Mouse (Mus musculus) ovary, postnatal 14 days (tissue): ENCODE results near the gene Arhgap42.

Source experiments
- DNase-seq: peaks from one replicate; pipeline ENCODE4 v3.0.0; 2022; ENCODE audit warnings: low spot score

Arhgap42 gene

DNA sequence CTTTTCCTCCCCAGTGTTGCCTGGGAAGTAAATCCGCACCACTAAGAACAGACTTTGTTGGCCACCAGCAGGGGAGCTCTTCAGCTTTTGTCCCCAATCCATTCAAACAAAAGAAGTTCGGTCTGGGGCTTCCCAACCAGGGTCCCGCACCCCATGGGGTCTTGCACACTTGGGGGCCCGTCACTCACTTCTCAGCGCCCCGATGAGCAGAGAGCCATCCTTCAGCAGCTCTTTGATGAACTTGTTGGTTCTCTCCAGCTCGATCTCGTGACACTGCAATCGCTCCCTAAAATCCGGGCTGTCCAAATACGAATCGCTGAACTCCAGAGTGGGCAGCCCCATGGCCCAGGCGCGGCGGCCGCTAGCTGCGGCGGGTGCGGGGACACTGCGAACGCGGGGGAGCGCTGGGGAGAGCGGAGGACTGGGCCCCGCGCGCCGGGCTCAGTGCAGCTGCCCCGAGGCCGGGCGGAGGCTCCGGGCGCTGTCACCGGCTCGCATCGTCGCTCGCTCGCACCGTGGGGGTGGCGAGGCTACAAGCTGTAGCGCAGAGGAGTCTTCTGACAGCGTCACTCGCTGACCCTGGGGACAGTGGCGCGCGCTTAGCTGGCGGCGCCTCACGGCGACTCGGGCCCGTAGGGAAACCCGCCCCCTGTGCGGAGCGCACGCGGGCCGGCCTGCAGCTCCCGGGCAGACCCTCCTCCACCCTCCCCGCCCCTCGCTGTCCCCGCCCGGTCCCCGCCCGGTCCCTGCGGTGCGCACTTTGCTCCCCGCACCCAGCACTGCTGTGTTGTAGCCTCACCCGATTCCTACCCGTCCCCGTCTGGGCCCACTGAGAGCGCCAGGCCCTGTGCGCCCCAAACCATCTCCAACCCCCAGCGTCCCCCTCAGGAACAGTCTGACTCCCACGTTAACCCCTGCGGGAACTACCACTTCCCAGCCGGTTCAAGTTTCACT lies at the start of gene Arhgap42:
Gene Arhgap42 (minus strand): TSS at position 664 of the 954 bp plus-strand sequence.
- DNase-seq: peak; percentile 48

DNA sequence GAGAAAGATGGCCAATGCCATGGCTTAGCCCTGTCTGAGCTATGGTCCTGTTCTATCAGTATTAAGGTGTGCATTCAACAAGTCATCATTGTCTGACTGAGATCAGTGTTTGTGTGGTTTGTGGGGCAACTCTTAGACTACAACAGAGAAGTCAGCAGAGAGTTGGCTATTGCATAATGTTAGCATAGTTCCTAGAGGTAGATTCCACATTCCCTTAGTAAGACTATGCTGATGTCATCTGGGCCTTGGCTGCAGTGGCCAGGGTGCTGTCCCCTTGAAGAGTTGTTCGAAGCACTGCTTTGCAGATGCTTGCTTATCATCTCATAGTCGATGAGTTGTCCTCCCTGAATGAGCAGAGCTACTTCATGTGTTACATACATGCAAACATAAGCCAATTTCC lies 49.2 kb upstream of the Arhgap42 start:
- no peak for DNase-seq

DNA sequence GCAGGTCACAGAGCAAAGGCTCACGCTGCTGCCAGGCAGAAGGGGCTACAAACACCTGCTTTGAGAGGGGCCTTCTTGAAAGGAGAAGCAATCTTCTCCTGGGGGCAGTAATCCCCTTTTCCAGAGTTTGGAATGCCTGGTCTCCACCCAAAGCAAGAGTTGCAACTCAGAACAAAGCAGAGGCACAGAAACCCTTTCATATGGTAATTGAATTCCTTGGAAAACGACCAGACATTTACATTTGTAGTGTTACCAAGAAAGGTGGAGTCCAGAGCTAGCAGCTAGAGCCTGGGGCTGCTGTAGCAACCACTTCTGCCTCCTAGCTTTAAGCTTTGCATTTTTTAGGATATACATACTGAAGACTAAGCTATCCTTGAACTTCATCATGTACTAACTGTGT lies 30.4 kb upstream of the Arhgap42 start:
- DNase-seq: no peak

DNA sequence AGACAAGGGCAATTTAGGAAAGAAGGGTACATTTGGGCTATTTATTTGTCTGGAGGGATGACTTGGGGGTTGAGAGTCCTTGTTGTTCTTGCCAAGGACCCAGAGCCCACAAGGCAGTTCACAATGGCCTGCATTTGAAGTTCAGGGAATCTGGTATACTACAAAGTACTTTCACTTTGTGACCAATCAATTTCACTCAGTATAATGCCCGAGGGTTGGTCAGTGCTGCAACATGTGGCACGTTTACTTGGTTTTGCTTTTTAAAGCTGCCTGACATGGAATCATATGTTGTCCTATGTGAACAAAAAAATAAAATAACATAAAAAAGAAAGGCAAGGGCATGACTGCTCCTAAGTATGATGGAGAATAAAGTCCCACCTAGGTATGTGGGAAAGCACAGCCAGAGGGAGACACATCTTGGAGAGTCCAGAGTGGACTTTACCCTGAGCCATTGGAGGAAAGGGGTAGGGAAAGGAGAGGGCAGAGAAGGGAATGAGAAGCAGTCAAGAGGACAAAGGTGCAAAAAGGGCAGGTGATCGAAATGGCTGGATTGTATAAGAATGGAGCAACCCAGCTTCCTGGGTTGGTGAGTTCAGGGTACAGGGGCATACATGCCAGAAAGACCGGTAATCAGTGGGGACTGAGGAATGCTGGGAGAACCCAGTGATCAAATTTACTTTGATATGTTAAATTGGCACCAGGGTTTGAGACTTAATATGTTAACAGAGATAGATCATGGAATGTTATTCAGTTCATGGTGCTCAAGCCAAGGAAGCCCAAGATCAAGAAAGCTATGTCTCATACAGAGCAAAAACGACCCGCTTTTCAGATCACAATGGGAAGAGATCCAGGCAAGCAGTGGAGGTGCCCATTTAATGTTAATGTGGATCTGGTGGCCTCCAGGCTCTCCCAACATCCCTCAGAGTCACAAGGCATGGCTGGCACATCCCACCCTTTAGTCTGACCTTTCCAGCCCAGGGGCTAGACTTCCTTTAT lies 29.0 kb upstream of the Arhgap42 start:
- DNase-seq: no peak

DNA sequence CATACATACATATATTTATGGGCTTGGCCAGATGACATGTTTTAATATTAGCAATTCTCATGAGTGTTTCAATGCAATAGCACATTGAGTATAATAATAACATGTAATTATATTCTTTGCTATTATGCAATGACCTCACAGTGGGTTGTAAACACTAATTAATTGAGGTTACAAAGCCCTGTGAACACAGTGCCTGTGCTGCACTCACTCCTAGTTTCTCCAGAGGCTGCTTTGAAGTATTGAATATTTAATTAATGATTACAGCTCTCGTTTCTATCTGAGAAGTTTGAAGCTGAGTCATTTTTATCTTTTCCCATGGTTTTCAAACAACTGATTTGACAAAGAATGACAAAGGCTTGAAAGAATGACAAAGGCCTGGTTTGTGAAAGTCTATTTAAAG lies 24.6 kb upstream of the Arhgap42 start:
- no peak for DNase-seq

DNA sequence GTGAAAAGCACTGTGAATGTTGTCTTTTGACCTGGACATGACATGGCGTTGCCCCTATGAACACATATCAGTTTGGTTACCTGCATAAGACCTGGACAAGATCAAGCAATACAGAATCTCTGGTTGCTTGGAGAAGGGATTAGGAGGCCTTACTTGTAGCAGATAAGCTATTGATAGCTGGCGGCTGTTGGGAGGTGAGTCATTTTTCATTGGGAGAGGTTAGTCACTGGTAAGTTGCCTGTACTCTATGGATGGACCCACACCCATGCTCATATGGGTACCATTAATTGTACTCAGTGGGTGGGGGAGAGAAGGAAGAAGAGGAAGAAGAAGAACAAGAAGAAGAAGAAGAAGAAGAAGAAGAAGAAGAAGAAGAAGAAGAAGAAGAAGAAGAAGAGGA lies 23.6 kb upstream of the Arhgap42 start:
- DNase-seq: no peak

DNA sequence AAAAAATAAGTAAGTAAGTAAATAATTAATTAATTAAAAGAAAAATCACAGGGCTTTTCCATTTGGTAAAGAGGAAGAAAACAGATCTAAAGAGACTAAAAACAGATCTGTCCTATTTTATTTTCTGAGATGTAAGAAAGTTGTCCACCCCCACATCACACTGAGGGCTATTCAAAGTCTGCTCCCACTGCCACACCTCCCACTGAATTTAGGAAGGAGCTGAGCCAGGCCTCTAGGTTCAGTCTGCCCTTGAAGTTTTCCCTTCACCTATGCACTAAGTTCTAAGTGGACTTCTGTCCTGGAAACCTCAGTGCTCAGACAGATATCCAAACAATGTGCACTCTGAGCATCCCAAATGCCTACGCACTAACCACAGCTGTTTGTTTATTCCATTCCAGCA lies 15.9 kb upstream of the Arhgap42 start:
- DNase-seq: no peak

DNA sequence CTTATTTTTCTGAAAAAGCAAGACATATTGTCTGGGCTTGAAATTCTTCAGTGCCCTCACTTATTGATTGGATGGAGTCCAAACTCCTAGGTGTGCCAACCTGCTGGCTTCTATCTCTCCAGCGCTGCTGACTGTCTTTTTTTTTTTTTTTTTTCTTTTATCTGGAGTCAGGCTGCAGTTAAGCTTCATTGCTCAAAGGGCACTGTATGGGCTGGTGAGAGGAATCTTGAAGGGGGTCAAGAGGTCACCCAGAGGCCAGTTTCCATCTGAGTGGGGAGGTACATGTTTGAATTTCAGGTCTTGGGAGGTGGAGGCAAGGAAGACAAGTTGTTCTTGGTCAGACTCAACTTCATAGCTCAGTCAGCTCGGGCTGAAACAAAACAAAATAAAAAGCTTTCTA lies 9.6 kb upstream of the Arhgap42 start:
- no peak for DNase-seq

DNA sequence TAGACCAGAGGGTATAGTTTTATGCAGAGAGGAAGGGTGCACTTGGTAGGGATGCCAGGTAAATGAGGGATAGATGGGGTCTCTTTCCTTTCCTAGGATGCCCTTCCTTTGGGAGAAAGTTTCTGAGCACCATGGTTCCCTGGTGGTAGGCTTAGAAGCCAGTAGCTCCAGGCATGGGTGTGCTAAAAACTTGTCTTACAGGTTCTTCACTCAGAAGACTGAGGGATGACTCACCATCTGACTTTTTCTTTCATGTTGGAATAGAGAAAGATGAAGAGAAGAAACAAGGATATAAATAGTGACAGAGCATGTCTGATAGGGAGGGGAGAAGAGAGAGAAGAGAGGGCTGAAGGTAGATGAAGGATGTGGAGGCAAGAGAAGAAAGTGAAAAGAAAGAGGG lies 7.1 kb upstream of the Arhgap42 start:
- no peak for DNase-seq

DNA sequence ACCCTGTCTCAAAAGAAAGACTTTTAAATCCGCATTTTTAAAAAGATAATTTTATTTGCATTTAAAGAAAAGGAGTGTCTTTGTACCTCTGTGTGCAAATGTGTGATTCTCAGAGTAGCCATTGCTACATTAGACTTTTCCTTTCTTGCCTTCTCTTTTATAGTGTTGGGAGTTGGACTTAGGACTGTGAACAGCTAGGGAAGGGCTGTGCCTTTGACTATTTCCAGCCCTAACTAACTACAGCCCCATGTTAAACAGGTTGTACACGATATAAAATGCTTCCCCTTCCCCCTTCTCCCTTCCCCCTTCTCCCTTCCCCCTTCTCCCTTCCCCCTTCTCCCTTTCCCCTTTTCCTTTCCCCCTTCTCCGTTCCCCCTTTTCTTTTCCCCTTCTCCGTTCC lies 4.9 kb upstream of the Arhgap42 start:
- no peak for DNase-seq

DNA sequence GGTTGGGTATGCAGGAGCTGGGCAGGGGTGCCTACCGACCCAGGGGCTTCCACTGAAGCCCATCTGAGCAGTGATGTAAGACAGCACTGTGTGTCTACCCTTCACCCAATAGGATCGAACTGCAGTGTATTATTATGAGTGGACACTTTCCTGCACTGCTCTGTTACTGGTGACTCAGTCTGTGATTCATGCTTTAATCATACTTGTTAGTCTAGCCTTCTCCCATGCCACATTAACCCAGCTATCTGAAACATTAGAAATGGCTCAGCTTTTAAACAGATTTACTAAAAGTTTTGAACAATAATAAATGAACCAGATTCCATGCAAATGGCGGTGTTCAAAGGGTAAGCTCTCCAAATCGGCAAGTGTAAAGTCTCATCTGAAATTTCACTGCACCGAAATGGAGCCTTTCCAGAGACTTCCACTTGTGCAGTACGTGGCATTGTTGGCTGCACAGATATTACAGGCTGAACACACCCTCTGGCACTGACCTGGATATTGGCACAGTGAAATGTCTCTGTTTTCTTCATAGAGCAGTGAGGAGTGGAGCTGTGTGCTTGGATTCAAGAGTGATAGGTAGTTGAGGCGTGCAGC lies 2.4 kb upstream of the Arhgap42 start:
- DNase-seq: no peak

DNA sequence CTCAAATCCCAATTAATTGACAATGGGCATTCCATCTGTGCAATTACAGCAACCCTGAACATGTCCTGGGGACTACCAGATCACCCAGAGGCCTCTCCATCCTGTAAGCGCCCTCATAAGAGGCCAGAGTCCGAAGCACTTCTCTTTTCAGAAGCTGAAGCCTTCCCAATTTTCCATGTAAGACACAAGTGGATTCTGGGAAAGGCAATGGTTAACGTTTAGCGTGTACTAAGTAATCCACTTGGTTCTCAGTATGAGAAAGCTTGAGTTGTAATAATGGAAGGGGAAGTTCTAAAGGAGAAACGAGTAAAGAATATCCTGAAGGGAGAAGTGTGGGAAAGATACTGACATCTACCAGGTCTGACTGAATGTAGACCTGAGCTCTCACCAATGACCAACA lies 1.4 kb downstream of the Arhgap42 start:
- no peak for DNase-seq

DNA sequence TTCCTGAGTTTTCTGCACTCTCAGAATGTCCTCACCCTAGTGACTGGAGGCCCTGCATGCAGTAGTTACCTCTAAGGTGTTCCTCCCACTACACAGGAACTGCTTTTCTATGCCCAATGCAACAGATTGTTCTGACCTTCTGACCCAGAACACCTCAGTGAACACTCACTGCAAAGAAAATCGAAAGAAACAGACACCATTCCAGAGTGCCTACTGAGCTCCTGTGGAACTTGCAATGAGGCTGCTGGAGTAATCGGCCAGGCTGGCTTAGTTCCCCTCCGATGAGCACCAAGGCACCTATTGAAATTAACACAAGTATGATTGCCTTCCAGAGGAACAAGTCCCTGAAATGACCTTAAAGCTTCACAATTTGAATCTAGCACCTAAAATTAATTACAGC lies 9.2 kb downstream of the Arhgap42 start:
- DNase-seq: no peak

DNA sequence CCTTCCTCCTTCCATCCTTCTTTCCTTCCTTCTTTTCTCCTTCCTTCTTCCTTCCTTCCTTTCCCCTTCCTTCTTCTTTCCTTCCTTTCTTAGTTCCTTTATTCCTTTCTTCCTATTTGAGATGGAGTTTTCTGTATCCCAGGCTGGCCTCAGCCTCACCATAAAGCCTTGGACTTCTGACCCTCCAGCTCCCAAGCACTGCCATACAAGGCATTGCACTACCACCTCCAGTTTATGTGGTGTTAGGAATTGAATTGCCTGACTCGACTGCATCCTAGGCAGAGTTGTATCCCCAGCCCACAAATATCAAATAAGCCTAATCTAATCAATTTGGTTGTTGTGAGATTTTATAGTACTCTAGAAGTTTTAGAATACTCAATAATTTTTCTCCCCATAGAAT lies 14.1 kb downstream of the Arhgap42 start:
- no peak for DNase-seq

DNA sequence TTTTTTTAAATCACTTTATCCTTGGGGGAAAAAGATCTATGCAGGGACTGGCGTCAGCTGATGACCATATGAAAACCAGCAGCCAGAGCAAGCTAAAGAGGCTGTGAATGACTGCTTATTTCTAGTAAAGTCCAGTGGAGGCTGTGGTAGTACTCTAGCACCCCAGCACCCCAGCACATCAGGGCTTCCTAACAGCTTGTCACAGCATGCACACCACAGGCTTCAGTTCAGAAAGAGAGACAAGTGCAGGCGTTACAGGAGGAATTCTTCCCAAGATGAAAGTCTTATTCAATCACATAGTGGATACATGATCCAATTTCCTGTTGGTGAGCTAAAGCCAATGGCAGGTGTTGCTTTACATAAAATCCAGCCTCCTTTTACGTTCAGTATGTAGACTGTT lies 15.5 kb downstream of the Arhgap42 start:
- no peak for DNase-seq

DNA sequence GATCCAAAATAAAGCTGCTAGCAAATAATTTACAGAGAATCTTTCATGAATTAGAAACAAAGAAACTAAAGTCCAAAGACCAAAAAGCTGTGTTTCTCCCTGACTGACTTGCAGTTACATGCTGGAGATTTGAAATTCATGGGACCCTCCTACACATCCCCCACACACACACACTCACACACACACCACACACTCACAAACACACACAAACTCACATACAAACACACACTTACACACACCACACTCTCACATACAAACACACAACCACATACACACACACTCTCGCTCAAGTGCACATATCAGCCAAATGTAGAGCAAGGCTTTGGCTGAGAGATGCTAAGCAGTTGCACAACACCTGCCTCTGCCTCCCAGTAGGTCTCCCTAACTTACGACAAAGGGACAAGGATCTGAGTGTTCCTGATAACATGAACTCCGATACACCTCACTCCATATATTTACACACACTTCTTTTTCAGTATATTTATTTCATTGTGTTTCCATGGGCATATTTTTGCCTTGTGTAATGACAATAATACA lies 16.9 kb downstream of the Arhgap42 start:
- no peak for DNase-seq

DNA sequence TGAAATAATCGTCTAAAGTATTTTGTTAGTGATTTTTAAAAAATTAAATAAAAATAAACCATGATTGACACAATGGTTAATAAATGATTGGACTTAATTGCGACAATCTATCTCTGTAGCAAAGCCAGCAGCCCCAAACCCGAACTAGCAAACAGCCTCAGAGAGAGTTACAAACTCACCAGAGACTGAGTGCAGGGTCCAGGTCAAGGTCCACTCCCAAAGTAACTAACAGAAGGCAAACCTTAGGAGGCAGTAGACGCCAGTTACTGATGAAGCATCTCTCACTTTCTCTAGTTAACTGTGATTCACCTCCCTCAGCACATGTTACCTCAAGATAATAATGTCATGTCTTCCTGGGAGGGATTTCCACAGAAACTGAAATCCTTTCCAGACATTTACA lies 17.7 kb downstream of the Arhgap42 start:
- no peak for DNase-seq

DNA sequence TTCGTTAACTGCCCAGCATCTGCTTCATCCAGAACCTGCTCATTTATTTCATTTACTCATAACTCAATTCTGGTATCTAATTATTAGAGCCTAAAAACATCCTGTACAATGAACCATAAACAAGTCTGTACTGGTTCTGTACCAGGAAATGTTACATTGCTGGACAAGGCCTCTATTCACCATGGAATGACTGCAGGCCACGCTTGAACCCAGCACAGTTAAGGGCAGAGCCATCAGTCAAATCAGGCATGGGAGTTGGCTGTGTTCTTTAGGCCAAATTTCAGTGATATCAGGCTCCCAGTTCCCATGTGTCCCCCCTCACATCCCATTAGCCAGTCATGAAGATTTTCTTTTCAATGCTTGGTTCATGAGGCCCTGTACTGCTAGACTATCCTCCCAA lies 20.6 kb downstream of the Arhgap42 start:
- no peak for DNase-seq

DNA sequence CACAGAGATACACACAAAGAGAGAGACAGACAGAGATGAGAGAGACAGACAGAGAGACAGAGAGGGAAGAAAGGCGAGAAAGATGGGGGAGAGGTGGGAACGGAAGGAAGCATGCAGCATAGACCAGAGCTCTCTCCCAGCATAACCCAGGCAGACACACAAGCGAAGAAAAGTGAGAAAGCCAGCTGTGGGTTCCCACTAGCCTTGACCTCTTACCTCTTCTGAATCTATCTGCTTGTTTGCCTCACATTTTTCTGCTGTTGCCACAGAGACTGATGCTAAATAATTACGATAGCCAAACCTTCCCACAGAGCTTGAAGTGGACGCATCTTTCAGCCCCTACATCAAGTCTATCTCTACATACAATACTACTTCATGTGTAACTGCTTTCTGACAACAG lies 24.1 kb downstream of the Arhgap42 start:
- no peak for DNase-seq

DNA sequence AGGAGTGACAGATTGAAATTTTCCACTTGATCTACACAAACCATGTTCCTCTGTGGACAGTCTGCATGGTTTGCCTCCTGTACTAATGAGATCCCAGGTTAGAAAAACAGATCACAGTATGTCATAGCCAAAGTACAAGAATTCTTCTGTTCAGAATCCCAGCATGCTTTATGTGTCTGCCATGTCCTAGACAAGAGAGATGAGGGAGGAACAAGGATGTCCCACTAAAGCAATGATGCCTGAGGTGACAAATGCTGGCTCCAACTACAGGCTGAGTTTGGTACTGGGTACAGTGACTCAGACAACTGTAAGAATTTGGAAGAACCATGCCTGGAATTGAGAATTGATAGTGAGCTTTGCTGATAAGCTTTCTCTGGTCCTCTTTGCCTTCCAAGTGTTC lies 24.6 kb downstream of the Arhgap42 start:
- DNase-seq: no peak

DNA sequence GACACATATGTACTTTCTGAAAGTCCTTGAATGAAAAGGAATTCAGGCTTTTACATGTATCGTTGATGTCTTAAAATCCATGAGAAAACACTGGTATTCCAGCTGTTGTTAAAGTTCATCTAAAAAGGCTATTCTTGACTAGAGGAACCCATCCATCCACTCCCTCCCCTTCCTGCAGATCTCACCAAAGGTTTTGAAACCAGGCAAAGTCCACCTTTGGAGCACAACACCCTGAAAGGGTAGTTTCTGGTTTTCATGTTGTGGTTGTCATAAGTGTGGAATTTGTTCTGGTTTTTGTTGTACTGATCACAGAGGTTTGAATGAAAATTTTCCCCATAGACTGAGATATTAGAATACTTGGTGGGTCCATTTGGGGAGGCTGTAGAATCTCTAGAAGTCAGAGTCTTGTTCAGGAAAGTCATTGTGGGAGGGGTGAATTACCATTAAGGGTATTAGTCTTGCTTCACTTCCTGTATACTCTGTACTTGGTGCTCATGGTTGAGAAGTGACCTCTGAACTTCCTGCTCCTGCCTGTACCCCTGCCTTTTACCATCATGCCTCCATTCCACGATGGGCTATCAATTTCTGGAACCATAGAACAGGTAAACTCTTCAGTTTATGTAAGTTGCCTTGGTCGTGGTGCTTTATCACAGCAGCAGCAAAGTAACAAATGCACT lies 27.4 kb downstream of the Arhgap42 start:
- no peak for DNase-seq

DNA sequence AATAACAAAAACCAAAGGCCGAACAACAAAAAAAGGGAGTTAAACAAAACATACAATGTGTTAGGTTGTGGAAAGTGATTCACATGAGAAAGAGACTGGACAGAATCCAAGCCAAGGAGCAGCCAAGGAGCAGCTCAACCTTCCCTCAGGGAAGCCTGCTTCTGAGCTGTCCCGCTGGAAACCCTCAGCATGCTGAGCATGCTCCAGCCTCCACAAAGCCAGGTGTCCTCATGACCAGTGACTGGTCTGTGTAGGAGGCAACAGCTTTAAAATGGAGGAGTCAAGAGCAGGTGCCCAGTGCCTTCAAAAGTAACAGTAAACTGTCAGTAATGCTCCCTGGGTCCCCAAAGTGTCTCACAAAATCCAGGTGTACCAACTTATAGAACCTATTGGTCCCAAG lies 28.4 kb downstream of the Arhgap42 start:
- no peak for DNase-seq
